Mouse (Mus musculus) effector memory CD4-positive, alpha-beta T cell, adult 5 months (primary cell): ENCODE results near the gene Retnlg. TPM values are rescaled to one million over a fixed set of nuclear protein-coding genes. Genes with fewer than 3 reads are reported as not detected.

ENCODE experiments used
- polyA plus RNA-seq: library from polyadenylated mRNA; unstranded; fragments of 100-300 nt; shearing (Covaris generic); gene quantifications from one replicate; pipeline ENCODE4 v1.2.1, GENCODE M21; 2017

The Retnlg gene
- not detected for polyA plus RNA-seq

GRCm38 (mm10) chr16:48872321-48872720 is at the start of gene Retnlg:
Retnlg (plus strand) TSS chr16:48872621.

GRCm38 (mm10) chr16:48842266-48842665 is 30.2 kb upstream of the Retnlg start, which contains the start of gene Retnla:
Retnla (plus strand) TSS chr16:48842551.

Other genes starting within 250 kb of the Retnlg start
- gene Trat1, start 100.6 kb upstream of the Retnlg start, polyA plus RNA-seq: 50.8 TPM
- not detected for gene Retnlb, start 55.8 kb upstream of the Retnlg start, polyA plus RNA-seq
- not detected for gene Retnla, start 30.1 kb upstream of the Retnlg start, polyA plus RNA-seq
- gene Dzip3, start 121.5 kb downstream of the Retnlg start, polyA plus RNA-seq: 4.4 TPM
- 2.3 TPM for gene Cip2a, start 121.6 kb downstream of the Retnlg start, polyA plus RNA-seq
- gene Myh15, start 184.9 kb downstream of the Retnlg start, polyA plus RNA-seq: not detected